Mouse (Mus musculus) E14TG2a.4 (cell line): Measurements from ENCODE around the gene Stk39.

Experiments used
- H3K27me3 ChIP-seq: 2 replicates; pipeline ENCODE4 v1.6.1; 2014; ENCODE audit warnings: low read length, control low read depth; ENCODE audit not compliant: insufficient read depth
- H3K36me3 ChIP-seq: 2 replicates; pipeline ENCODE4 v1.6.1; 2014; ENCODE audit warnings: low read length, control low read depth; ENCODE audit not compliant: insufficient read depth
- H3K4me1 ChIP-seq: replicated peaks from 2 replicates; pipeline ENCODE4 v1.6.1; 2014; ENCODE audit warnings: low read depth, low read length, control low read depth
- H3K4me3 ChIP-seq: replicated peaks from 2 replicates; pipeline ENCODE4 v1.5.1; 2014; ENCODE audit warnings: mild to moderate bottlenecking, low read length
- H3K9me3 ChIP-seq: 2 replicates; pipeline ENCODE4 v1.6.1; 2014; ENCODE audit warnings: low read length, control low read depth
- CTCF ChIP-seq: conservative IDR thresholded peaks from 2 replicates; pipeline ENCODE4 v1.5.1; 2014; ENCODE audit warnings: low read length
- NANOG ChIP-seq: IDR thresholded peaks from 2 replicates; pipeline ENCODE4 v1.6.1; 2014; ENCODE audit warnings: borderline replicate concordance, low read length, mixed read lengths
- POU5F1 ChIP-seq: IDR thresholded peaks from 2 replicates; pipeline ENCODE4 v1.6.1; 2014; ENCODE audit warnings: low read length, borderline replicate concordance

Stk39 gene

DNA sequence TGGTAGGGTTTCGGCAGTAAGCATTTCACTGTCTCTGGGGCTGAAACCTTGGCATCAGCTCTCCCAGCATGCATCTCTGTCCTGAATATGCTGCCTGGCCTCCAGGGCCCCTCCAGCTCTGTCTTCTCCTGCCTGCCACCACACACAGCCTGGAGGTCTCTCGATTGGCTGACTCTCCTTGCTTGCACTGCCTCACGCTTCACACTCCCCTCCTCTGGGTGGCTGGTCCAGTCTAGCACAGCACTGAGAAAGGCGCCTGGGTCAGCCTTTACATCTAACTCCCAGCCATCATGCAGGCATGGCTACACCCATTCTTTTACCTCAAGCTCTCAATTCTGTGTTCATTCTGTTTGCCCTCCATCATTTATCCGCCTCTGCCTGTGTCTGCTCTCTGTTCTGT, 153.6 kb downstream of the Stk39 start:
- peaks cover 17% of the 10 kb centered on the region; the same call in 1 of the 2 replicates for H3K27me3 ChIP-seq
- no peaks in the 10 kb centered on the region for H3K9me3 ChIP-seq
- H3K4me3 ChIP-seq, result no peak overlapping the region
- TF ChIP-seq POU5F1, result no peak
- no peak for TF ChIP-seq NANOG
- no peak for TF ChIP-seq CTCF
- peaks cover 6% of the 10 kb centered on the region; the same call in 1 of the 2 replicates for H3K4me1 ChIP-seq
- no peaks in the 10 kb centered on the region for H3K36me3 ChIP-seq

DNA sequence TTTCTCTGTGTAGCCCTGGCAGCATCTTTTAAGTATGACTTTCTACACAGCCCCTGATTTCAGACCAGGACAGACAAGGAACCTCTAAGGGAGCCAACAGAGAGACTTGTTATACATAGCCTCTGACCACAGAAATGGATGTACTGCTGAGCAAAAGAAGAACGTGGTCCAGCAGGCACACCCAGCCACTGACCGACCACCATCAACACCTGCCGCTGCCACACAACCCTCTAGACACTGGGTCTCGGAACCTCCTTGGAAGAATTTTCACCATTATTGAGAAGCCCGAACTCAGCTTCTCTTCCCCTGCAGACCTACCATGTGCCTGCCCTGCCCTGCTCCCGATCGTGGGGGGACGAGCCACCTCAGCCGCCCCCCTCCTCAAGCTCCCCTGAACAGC, 154.2 kb downstream of the Stk39 start:
- Histone ChIP-seq H3K9me3 (no peaks in the 10 kb centered on the region), H3K27me3 (peaks cover 17% of the 10 kb centered on the region; the same call in 1 of the 2 replicates), H3K4me3 (no peak overlapping the region), H3K36me3 (no peaks in the 10 kb centered on the region), H3K4me1 (peaks cover 6% of the 10 kb centered on the region; the same call in 1 of the 2 replicates)
- TF ChIP-seq POU5F1 (no peak), CTCF (no peak), NANOG (no peak)

DNA sequence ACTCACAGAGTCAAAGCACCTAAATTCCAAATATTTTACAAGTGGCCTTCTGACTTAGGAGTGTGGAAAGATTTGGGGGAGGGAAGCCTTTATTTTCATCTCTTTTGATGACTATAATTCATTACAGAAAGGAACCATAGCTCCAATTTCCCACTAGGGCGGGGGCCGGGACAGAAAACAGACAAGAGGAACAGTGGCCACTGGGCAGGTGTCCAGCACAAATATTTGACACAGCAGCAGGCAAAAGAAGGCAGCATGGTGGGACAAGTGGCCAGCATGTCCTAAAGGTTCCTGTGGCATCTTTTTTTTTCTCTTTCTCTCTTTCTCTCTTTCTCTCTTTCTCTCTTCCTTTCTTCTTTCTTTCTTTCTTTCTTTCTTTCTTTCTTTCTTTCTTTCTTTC, 154.6 kb downstream of the Stk39 start:
- TF ChIP-seq POU5F1 (no peak), NANOG (no peak), CTCF (no peak)
- Histone ChIP-seq H3K27me3 (peaks cover 17% of the 10 kb centered on the region; the same call in 1 of the 2 replicates), H3K4me3 (no peak overlapping the region), H3K9me3 (no peaks in the 10 kb centered on the region), H3K36me3 (no peaks in the 10 kb centered on the region), H3K4me1 (peaks cover 6% of the 10 kb centered on the region; the same call in 1 of the 2 replicates)

GRCm38 (mm10) chr2:68315258-68315657, 156.8 kb downstream of the Stk39 start:
- H3K36me3 ChIP-seq, result no peaks in the 10 kb centered on the region
- TF ChIP-seq CTCF (no peak), NANOG (no peak), POU5F1 (no peak)
- no peak overlapping the region for H3K4me3 ChIP-seq
- H3K27me3 ChIP-seq, result peaks cover 9% of the 10 kb centered on the region; the same call in 1 of the 2 replicates
- peaks cover 6% of the 10 kb centered on the region; the same call in 1 of the 2 replicates for H3K4me1 ChIP-seq
- H3K9me3 ChIP-seq, result no peaks in the 10 kb centered on the region

DNA sequence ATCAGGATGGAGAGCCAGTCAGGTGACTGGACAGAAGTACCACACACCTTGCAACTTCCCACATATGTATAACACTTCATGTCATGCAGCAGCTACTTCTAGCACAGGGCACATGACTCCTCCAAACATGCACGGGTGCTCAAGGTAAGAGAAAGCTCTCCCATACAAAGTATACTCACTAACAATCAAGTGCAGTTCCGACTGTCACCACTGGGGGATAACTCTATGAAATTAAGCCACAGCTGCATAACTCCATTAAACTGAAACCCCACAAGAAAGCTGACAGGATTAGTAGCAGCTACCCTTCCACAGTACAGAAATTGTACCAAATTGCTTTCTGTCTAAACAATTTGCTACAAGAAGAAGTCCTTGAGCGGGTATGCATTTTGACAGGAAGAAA, 161.9 kb downstream of the Stk39 start:
- no peak overlapping the region for H3K4me3 ChIP-seq
- H3K4me1 ChIP-seq, result peaks cover 2% of the 10 kb centered on the region; the same call in 1 of the 2 replicates
- H3K36me3 ChIP-seq, result no peaks in the 10 kb centered on the region
- TF ChIP-seq CTCF, result peak; percentile 58
- no peak for TF ChIP-seq NANOG
- no peaks in the 10 kb centered on the region for H3K27me3 ChIP-seq
- no peaks in the 10 kb centered on the region for H3K9me3 ChIP-seq

GRCm38 (mm10) chr2:68306519-68306918, 165.5 kb downstream of the Stk39 start:
- no peak overlapping the region for H3K4me3 ChIP-seq
- TF ChIP-seq NANOG (no peak), CTCF (no peak), POU5F1 (no peak)
- no peaks in the 10 kb centered on the region for H3K9me3 ChIP-seq
- peaks cover 12% of the 10 kb centered on the region for H3K4me1 ChIP-seq
- H3K36me3 ChIP-seq, result no peaks in the 10 kb centered on the region
- no peaks in the 10 kb centered on the region for H3K27me3 ChIP-seq

- no peak overlapping the region for H3K4me3 ChIP-seq
- TF ChIP-seq NANOG (no peak), CTCF (no peak), POU5F1 (no peak)
- H3K9me3 ChIP-seq, result no peaks in the 10 kb centered on the region
- H3K27me3 ChIP-seq, result no peaks in the 10 kb centered on the region
- peaks cover 16% of the 10 kb centered on the region for H3K4me1 ChIP-seq
- no peaks in the 10 kb centered on the region for H3K36me3 ChIP-seq
These were observed 167.2 kb downstream of the Stk39 start for GRCm38 (mm10) chr2:68304771-68305460.

- TF ChIP-seq POU5F1 (no peak), NANOG (0 out of 2 replicates have a peak, but pooled peaks have one; percentile 16)
- Histone ChIP-seq H3K9me3 (no peaks in the 10 kb centered on the region), H3K27me3 (no peaks in the 10 kb centered on the region), H3K4me3 (no peak overlapping the region), H3K4me1 (peaks cover 46% of the 10 kb centered on the region), H3K36me3 (no peaks in the 10 kb centered on the region)
These were observed 170.1 kb downstream of the Stk39 start for GRCm38 (mm10) chr2:68301811-68302542.

GRCm38 (mm10) chr2:68298356-68298755, 173.7 kb downstream of the Stk39 start:
- TF ChIP-seq NANOG (no peak), CTCF (no peak), POU5F1 (no peak)

More at GRCm38 (mm10) chr2:68298356-68298755, 173.7 kb downstream of the Stk39 start:
- peaks cover 53% of the 10 kb centered on the region for H3K4me1 ChIP-seq
- no peaks in the 10 kb centered on the region for H3K9me3 ChIP-seq
- no peaks in the 10 kb centered on the region for H3K27me3 ChIP-seq
- no peaks in the 10 kb centered on the region for H3K36me3 ChIP-seq
- H3K4me3 ChIP-seq, result no peak overlapping the region
